Mouse (Mus musculus): ENCODE results near the gene Ralgps1. TPM values are rescaled to one million over a fixed set of nuclear protein-coding genes. Genes with fewer than 3 reads are reported as not detected.

Ralgps1 gene
- total and polyA plus RNA-seq, 3 experiments, result 0.62 to 2.1 (median 1.5) TPM

GRCm38 (mm10) chr2:33417454-33417853 is 46.2 kb upstream of the Ralgps1 start:
- no peak overlapping the region for H3K4me2 ChIP-seq (ENCODE audit: insufficient read depth, low read depth, poor library complexity, severe bottlenecking)
- H3K27me3 ChIP-seq (replicated peaks), result no peaks in the 10 kb centered on the region
- DNase-seq (ENCODE audit: extremely low read depth), result no peak
- H3K27ac ChIP-seq (ENCODE audit: insufficient read depth, low read depth), result no peak overlapping the region
- peaks cover 20 to 66% of the 10 kb centered on the region in 2 experiments for H3K36me3 ChIP-seq (replicated peaks in 1 of 2; ENCODE audit: control insufficient read depth in 1 of 2, insufficient read depth in 1 of 2, low read length in 1 of 2)
- peaks cover 0 to 14% of the 10 kb centered on the region in 2 experiments; a peak in 3 of 4 replicates for H3K4me1 ChIP-seq (ENCODE audit: control insufficient read depth in 1 of 2, insufficient read depth in 2 of 2)
- no peak overlapping the region for H3K9ac ChIP-seq (ENCODE audit: insufficient read depth, low read depth)
- H3K9me3 ChIP-seq (replicated peaks; ENCODE audit: low read length), result no peaks in the 10 kb centered on the region
- dilution Hi-C loops (cut with MboI; ENCODE audit: extremely low pct_ligation_motif_present, extremely low pct_unique_long_range_greater_than_20kb, low sequenced_read_pairs) (no loop called here), in situ Hi-C loops (cut with MboI; ENCODE audit: low pct_ligation_motif_present, low pct_unique_long_range_greater_than_20kb, low sequenced_read_pairs) (no loop called here)
- TF ChIP-seq NRF1 (IDR thresholded peaks at IDR 0.05; ENCODE audit: low read depth, low read length) (no peak), MAZ (IDR thresholded peaks at IDR 0.05; ENCODE audit: low read depth, low read length) (no peak), ETS1 (conservative IDR thresholded peaks at IDR 0.05; ENCODE audit: low read depth, low read length) (no peak), MXI1 (IDR thresholded peaks at IDR 0.05; ENCODE audit: low read depth, low read length) (no peak), USF1 (IDR thresholded peaks at IDR 0.05; ENCODE audit: low read depth, low read length) (no peak), CHD2 (IDR thresholded peaks at IDR 0.05; ENCODE audit: low read length) (no peak), RCOR1 (conservative IDR thresholded peaks at IDR 0.05; ENCODE audit: low read depth, low read length) (no peak), MEF2A (IDR thresholded peaks at IDR 0.05; ENCODE audit: borderline replicate concordance, low read depth, low read length) (no peak), IRF4 (IDR thresholded peaks at IDR 0.05; ENCODE audit: low read depth, low read length) (no peak), USF2 (conservative IDR thresholded peaks at IDR 0.05; ENCODE audit: low read depth, low read length) (no peak), HCFC1 (IDR thresholded peaks at IDR 0.05; ENCODE audit: low read depth, low read length) (no peak), MYC (IDR thresholded peaks at IDR 0.05; ENCODE audit: low read depth, low read length) (no peak), GABPA (IDR thresholded peaks at IDR 0.05; ENCODE audit: insufficient replicate concordance, low read depth, low read length) (no peak), MAX (IDR thresholded peaks at IDR 0.05; ENCODE audit: low read length) (no peak), NELFE (IDR thresholded peaks at IDR 0.05; ENCODE audit: low read depth, low read length) (no peak), RAD21 (IDR thresholded peaks at IDR 0.05; ENCODE audit: low read depth, low read length) (no peak), E2F4 (IDR thresholded peaks at IDR 0.05; ENCODE audit: insufficient replicate concordance, low read depth, low read length) (no peak)
- H3K4me3 ChIP-seq (replicated peaks in 1 of 3; ENCODE audit: low read depth in 2 of 3, low read length in 2 of 3, poor library complexity in 1 of 3), result no peak overlapping the region
- H3K79me2 ChIP-seq (replicated peaks; ENCODE audit: control insufficient read depth, extremely low read depth, insufficient read depth, poor library complexity, severe bottlenecking), result no peaks in the 10 kb centered on the region

- H3K27ac ChIP-seq (ENCODE audit: insufficient read depth, low read depth), result no peak overlapping the region
- H3K36me3 ChIP-seq (replicated peaks in 1 of 2; ENCODE audit: control insufficient read depth in 1 of 2, insufficient read depth in 1 of 2, low read length in 1 of 2), result peaks cover 27 to 74% of the 10 kb centered on the region in 2 experiments
Measured at GRCm38 (mm10) chr2:33414019-33414418, 42.7 kb upstream of the Ralgps1 start.

More at GRCm38 (mm10) chr2:33414019-33414418, 42.7 kb upstream of the Ralgps1 start:
- dilution Hi-C loops (cut with MboI; ENCODE audit: extremely low pct_ligation_motif_present, extremely low pct_unique_long_range_greater_than_20kb, low sequenced_read_pairs) (no loop called here), in situ Hi-C loops (cut with MboI; ENCODE audit: low pct_ligation_motif_present, low pct_unique_long_range_greater_than_20kb, low sequenced_read_pairs) (no loop called here)
- Histone ChIP-seq H3K4me1 (ENCODE audit: control insufficient read depth in 1 of 2, insufficient read depth in 2 of 2) (peaks cover 0 to 21% of the 10 kb centered on the region in 2 experiments; a peak in 3 of 4 replicates), H3K9me3 (replicated peaks; ENCODE audit: low read length) (no peaks in the 10 kb centered on the region), H3K27me3 (replicated peaks) (no peaks in the 10 kb centered on the region), H3K4me3 (replicated peaks in 1 of 3; ENCODE audit: low read depth in 2 of 3, low read length in 2 of 3, poor library complexity in 1 of 3) (no peak overlapping the region), H3K4me2 (ENCODE audit: insufficient read depth, low read depth, poor library complexity, severe bottlenecking) (no peak overlapping the region), H3K9ac (ENCODE audit: insufficient read depth, low read depth) (no peak overlapping the region), H3K79me2 (replicated peaks; ENCODE audit: control insufficient read depth, extremely low read depth, insufficient read depth, poor library complexity, severe bottlenecking) (no peaks in the 10 kb centered on the region)
- TF ChIP-seq RCOR1 (conservative IDR thresholded peaks at IDR 0.05; ENCODE audit: low read depth, low read length) (no peak), POLR2A (IDR thresholded peaks at IDR 0.05; ENCODE audit: low read depth, low read length) (no peak), CHD2 (IDR thresholded peaks at IDR 0.05; ENCODE audit: low read length) (no peak), MAZ (IDR thresholded peaks at IDR 0.05; ENCODE audit: low read depth, low read length) (no peak), KAT2A (IDR thresholded peaks at IDR 0.05; ENCODE audit: insufficient replicate concordance, low read length) (no peak), NELFE (IDR thresholded peaks at IDR 0.05; ENCODE audit: low read depth, low read length) (no peak), SIN3A (IDR thresholded peaks at IDR 0.05; ENCODE audit: low read length) (no peak), CTCF (conservative IDR thresholded peaks at IDR 0.05 in 1 of 2, IDR thresholded peaks at IDR 0.05 in 1 of 2; ENCODE audit: low read depth in 2 of 2, low read length in 2 of 2) (no peak), MAX (IDR thresholded peaks at IDR 0.05; ENCODE audit: low read length) (no peak), IRF4 (IDR thresholded peaks at IDR 0.05; ENCODE audit: low read depth, low read length) (no peak), EP300 (IDR thresholded peaks at IDR 0.05; ENCODE audit: low read length) (no peak), ZMIZ1 (IDR thresholded peaks at IDR 0.05; ENCODE audit: low read depth, low read length) (no peak), ETS1 (conservative IDR thresholded peaks at IDR 0.05; ENCODE audit: low read depth, low read length) (no peak), USF2 (conservative IDR thresholded peaks at IDR 0.05; ENCODE audit: low read depth, low read length) (no peak), JUN (IDR thresholded peaks at IDR 0.05; ENCODE audit: insufficient read depth, low read depth, low read length) (no peak), NRF1 (IDR thresholded peaks at IDR 0.05; ENCODE audit: low read depth, low read length) (no peak), ZC3H11A (IDR thresholded peaks at IDR 0.05; ENCODE audit: low read depth, low read length) (no peak), E2F4 (IDR thresholded peaks at IDR 0.05; ENCODE audit: insufficient replicate concordance, low read depth, low read length) (no peak), HCFC1 (IDR thresholded peaks at IDR 0.05; ENCODE audit: low read depth, low read length) (no peak), MEF2A (IDR thresholded peaks at IDR 0.05; ENCODE audit: borderline replicate concordance, low read depth, low read length) (no peak)
- DNase-seq (ENCODE audit: extremely low read depth), result no peak

Data from CH12.LX (cell line).